In the genomic region with DNA sequence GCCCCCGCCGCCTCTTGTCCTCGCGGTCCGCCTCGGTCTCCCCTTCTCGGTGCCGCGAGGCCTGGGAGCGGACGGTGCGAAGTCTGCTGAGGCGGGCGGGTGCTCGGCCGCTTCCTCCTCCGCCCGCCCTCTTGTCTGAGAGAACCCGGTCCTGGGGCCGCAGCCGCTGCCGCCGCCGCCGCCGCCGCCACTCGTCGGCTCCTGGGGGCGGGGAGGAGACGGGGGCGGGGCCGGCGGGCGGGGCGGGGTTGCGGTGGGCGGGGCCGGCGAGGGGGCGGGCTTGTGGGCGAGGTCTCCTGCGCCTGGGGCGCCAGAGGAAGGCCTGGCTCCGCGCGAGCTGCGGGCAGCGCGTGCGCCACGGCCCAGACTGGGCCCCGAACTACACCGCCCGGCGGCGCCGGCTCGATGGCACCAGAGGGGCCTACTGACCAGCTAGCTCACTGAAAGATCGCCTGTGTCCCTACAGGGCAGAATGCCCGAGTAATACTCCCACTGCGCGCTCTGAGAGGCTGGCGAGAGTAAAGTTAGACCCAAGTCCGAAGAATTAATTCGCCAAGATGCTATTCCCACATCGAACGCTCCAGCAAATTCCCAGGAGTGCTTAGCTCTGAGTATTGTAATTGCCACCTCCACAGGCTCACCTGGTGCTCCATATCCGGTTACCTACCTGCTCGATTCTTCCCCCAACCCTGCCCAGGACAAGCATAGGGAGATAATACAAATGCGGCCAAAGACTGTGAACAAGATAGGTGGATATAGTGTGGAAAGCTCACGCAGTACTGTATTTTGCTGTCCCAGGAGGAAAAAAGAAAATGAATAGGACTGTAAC, we compare ENCODE assay signal across 8 mouse cellular contexts. TPM values are rescaled to one million over a fixed set of nuclear protein-coding genes. Genes with fewer than 3 reads are reported as not detected.
A peak's percentile ranks its signal among the peaks of the same experiment; 100 is the strongest.
DNase-seq lines count a peak whose midpoint lies in the region; ATAC-seq lines count a peak whose summit lies in the region.

Gene Smurf2, minus strand, starts transcription at position 165 of the 829 bp plus-strand sequence.

- H3K36me3 ChIP-seq in embryonic facial prominence, embryonic 11.5 days (replicated peaks; ENCODE audit: control insufficient read depth, insufficient read depth, low read depth, low read length) = no peaks in the 10 kb centered on the region
- H3K36me3 ChIP-seq in limb, embryonic 10.5 days = no peaks in the 10 kb centered on the region
- no peaks in the 10 kb centered on the region for H3K36me3 ChIP-seq in midbrain, embryonic 12.5 days

- peak within 1 kb of the TSS; percentile 88 for H3K27ac ChIP-seq in embryonic facial prominence, embryonic 11.5 days (replicated peaks; ENCODE audit: low read depth, low read length)
- H3K27ac ChIP-seq in limb, embryonic 10.5 days = peak within 1 kb of the TSS; percentile 99
- peak within 1 kb of the TSS; percentile 97 for H3K27ac ChIP-seq in midbrain, embryonic 12.5 days (replicated peaks)

- peak within 1 kb of the TSS; percentile 70 for H3K4me3 ChIP-seq in embryonic facial prominence, embryonic 11.5 days (ENCODE audit: low read depth, low read length)
- peak within 1 kb of the TSS; percentile 97 for H3K4me3 ChIP-seq in limb, embryonic 10.5 days
- peak within 1 kb of the TSS; percentile 74 for H3K4me3 ChIP-seq in midbrain, embryonic 12.5 days

- H3K4me1 ChIP-seq in embryonic facial prominence, embryonic 11.5 days (ENCODE audit: control insufficient read depth, insufficient read depth, low read length) = no peaks in the 10 kb centered on the region
- peaks cover 31% of the 10 kb centered on the region for H3K4me1 ChIP-seq in limb, embryonic 10.5 days
- peaks cover 27% of the 10 kb centered on the region for H3K4me1 ChIP-seq in midbrain, embryonic 12.5 days

- H3K4me2 ChIP-seq in embryonic facial prominence, embryonic 11.5 days (ENCODE audit: low read depth, low read length) = peak within 1 kb of the TSS; percentile 80
- H3K4me2 ChIP-seq in midbrain, embryonic 12.5 days (replicated peaks) = peak within 1 kb of the TSS; percentile 77

- H3K27me3 ChIP-seq in embryonic facial prominence, embryonic 11.5 days (ENCODE audit: control insufficient read depth, insufficient read depth, low read length) = no peaks in the 10 kb centered on the region
- H3K27me3 ChIP-seq in limb, embryonic 10.5 days (ENCODE audit: low read depth, poor library complexity, severe bottlenecking) = no peaks in the 10 kb centered on the region
- H3K27me3 ChIP-seq in midbrain, embryonic 12.5 days = no peaks in the 10 kb centered on the region

- DNase-seq in 3134 (ENCODE audit: extremely low read depth, insufficient read length, low spot score) = peak; percentile 88
- DNase-seq in adrenal gland, postnatal 25 days = peak; percentile 90
- peak; percentile 89 for DNase-seq in embryonic facial prominence, embryonic 11.5 days (ENCODE audit: low spot score)
- peak; percentile 99 for DNase-seq in heart, adult 11 months
- DNase-seq in kidney, adult 11 months = peak; percentile 85
- DNase-seq in limb, embryonic 10.5 days (ENCODE audit: low spot score) = peak; percentile 93
- DNase-seq in skeletal muscle tissue, adult 2 months (ENCODE audit: low read depth, low spot score) = peak; percentile 86

- peak within 1 kb of the TSS; percentile 95 for H3K9ac ChIP-seq in embryonic facial prominence, embryonic 11.5 days (replicated peaks; ENCODE audit: low read length)
- H3K9ac ChIP-seq in midbrain, embryonic 12.5 days (replicated peaks) = peak within 1 kb of the TSS; percentile 96

- peak; percentile 96 for ATAC-seq in embryonic facial prominence, embryonic 11.5 days (replicated peaks; ENCODE audit: insufficient number of reproducible peaks, low FRiP score, low TSS enrichment, low read depth)
- peak; percentile 97 for ATAC-seq in midbrain, embryonic 12.5 days (ENCODE audit: low FRiP score, low read depth)

- 2% methylated on average over 57 of the region's 72 CpGs for WGBS in embryonic facial prominence, embryonic 11.5 days
- WGBS in limb, embryonic 10.5 days = 3% methylated on average over 52 of the region's 72 CpGs
- WGBS in midbrain, embryonic 12.5 days = 4% methylated on average over 36 of the region's 72 CpGs

- no peaks in the 10 kb centered on the region for H3K9me3 ChIP-seq in embryonic facial prominence, embryonic 11.5 days (replicated peaks; ENCODE audit: control insufficient read depth, low read length)
- no peaks in the 10 kb centered on the region for H3K9me3 ChIP-seq in limb, embryonic 10.5 days (replicated peaks)
- H3K9me3 ChIP-seq in midbrain, embryonic 12.5 days = no peaks in the 10 kb centered on the region

RNA-seq across cellular contexts. Expression of gene Smurf2, which starts in this region (rescaled TPM):
- total RNA-seq in adrenal gland, postnatal 25 days (2021) = 35.3 and 40.8 TPM in 2 replicates
- 19.8 and 20.4 TPM in 2 replicates for polyA plus RNA-seq in embryonic facial prominence, embryonic 11.5 days (2014; fragmentation: Nextera tagmentation; extraction: Ambion mirVana)
- 14.1 TPM in 2 replicates for polyA plus RNA-seq in limb, embryonic 10.5 days (2016; fragmentation: Nextera tagmentation; extraction: Ambion mirVana)
- 17.8 and 17.9 TPM in 2 replicates for polyA plus RNA-seq in midbrain, embryonic 12.5 days (2016; fragmentation: Nextera tagmentation; extraction: Ambion mirVana)

Comparison
In these comparisons a context has a peak if more than half of its experiments do, and no peak if none do; other contexts are left out.
1. Peak in every context shown above with its lines: DNase-seq, ATAC-seq, H3K4me3 ChIP-seq and H3K27ac ChIP-seq.